Mouse (Mus musculus): ENCODE data around the gene Cbx7. TPM values are rescaled to one million over a fixed set of nuclear protein-coding genes. Genes with fewer than 3 reads are reported as not detected.

Gene Cbx7
- polyA plus RNA-seq, 1 experiment from 2014 or later: 1.7 TPM

DNA sequence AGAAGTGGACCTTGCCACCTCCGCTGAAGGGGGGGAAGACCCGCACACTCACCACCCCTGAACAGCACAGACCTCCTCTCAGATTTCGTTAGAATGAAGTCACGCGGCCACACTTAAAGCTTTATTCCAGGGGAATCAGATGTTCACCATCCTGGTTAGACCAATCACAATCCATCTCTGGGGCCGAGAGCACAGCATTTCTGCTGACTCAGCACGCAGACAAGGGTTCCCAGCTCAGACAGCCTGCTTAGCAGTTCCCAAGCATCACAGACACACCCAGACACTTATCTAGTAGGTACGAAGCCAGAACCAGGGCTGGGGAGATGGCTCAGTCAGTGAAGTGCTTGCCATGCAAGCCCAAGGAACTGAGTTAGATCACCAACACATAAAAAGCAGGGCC is 15.3 kb upstream of the Cbx7 start:
- Histone ChIP-seq H3K9me3 (replicated peaks; ENCODE audit: control insufficient read depth, low read length) (no peaks in the 10 kb centered on the region), H3K4me3 (ENCODE audit: low read length) (no peak overlapping the region), H3K36me3 (ENCODE audit: control insufficient read depth, insufficient read depth) (no peaks in the 10 kb centered on the region), H3K9ac (ENCODE audit: low read length) (no peak overlapping the region), H3K27me3 (ENCODE audit: control insufficient read depth, insufficient read depth, low read length) (0 out of 2 replicates have a peak, but pooled peaks cover 3% of the 10 kb centered on the region), H3K4me2 (ENCODE audit: low read depth, low read length) (no peak overlapping the region), H3K4me1 (ENCODE audit: control insufficient read depth, insufficient read depth, low read length) (no peaks in the 10 kb centered on the region), H3K27ac (ENCODE audit: low read length) (no peak overlapping the region)
- no peak for ATAC-seq (replicated peaks; ENCODE audit: extremely low read depth, insufficient read depth, low FRiP score)
- 70% methylated on average over 8 of the region's 8 CpGs for WGBS

- H3K9ac ChIP-seq (ENCODE audit: low read length): no peak overlapping the region
- no peak for ATAC-seq (replicated peaks; ENCODE audit: extremely low read depth, insufficient read depth, low FRiP score)
- no peak overlapping the region for H3K4me2 ChIP-seq (ENCODE audit: low read depth, low read length)
- 49% methylated on average over 11 of the region's 11 CpGs for WGBS
- H3K4me3 ChIP-seq (ENCODE audit: low read length): no peak overlapping the region
- H3K4me1 ChIP-seq (ENCODE audit: control insufficient read depth, insufficient read depth, low read length): no peaks in the 10 kb centered on the region
- 0 out of 2 replicates have a peak, but pooled peaks cover 3% of the 10 kb centered on the region for H3K27me3 ChIP-seq (ENCODE audit: control insufficient read depth, insufficient read depth, low read length)
- H3K36me3 ChIP-seq (ENCODE audit: control insufficient read depth, insufficient read depth): no peaks in the 10 kb centered on the region
- H3K9me3 ChIP-seq (replicated peaks; ENCODE audit: control insufficient read depth, low read length): no peaks in the 10 kb centered on the region
- no peak overlapping the region for H3K27ac ChIP-seq (ENCODE audit: low read length)
These were observed 14.6 kb upstream of the Cbx7 start for GRCm38 (mm10) chr15:79985471-79985870.

DNA sequence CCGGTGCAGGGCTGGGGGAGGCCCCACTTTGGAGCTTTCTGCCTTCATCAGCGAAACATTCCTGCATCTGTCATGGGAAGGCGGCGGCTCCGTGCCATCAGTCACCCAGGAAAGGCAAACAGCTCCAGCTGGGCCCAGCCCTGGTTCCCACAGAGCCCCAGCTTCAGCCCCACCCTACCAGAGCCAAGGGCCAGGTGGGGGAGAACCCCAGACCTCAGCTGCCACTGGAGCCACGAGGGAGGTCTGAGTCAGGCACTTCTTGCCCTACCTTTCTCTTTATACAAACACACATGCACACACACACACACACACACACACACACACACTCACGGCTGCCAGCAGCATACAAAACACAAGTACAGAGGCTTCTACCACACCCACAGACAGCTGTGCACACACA is 13.2 kb upstream of the Cbx7 start:
- WGBS: 53% methylated on average over 7 of the region's 7 CpGs
- no peak for ATAC-seq (replicated peaks; ENCODE audit: extremely low read depth, insufficient read depth, low FRiP score)
- no peak overlapping the region for H3K27ac ChIP-seq (ENCODE audit: low read length)

GRCm38 (mm10) chr15:79980716-79981115 is 9.8 kb upstream of the Cbx7 start:
- Histone ChIP-seq H3K36me3 (ENCODE audit: control insufficient read depth, insufficient read depth) (no peaks in the 10 kb centered on the region), H3K4me1 (ENCODE audit: control insufficient read depth, insufficient read depth, low read length) (no peaks in the 10 kb centered on the region), H3K27ac (ENCODE audit: low read length) (no peak overlapping the region), H3K9ac (ENCODE audit: low read length) (no peak overlapping the region), H3K4me2 (ENCODE audit: low read depth, low read length) (no peak overlapping the region), H3K27me3 (ENCODE audit: control insufficient read depth, insufficient read depth, low read length) (no peaks in the 10 kb centered on the region), H3K4me3 (ENCODE audit: low read length) (no peak overlapping the region), H3K9me3 (replicated peaks; ENCODE audit: control insufficient read depth, low read length) (no peaks in the 10 kb centered on the region; the same call in 1 of the 2 replicates)
- 65% methylated on average over 11 of the region's 11 CpGs for WGBS
- no peak for ATAC-seq (replicated peaks; ENCODE audit: extremely low read depth, insufficient read depth, low FRiP score)

More for the DNA sequence above, 13.2 kb upstream of the Cbx7 start:
- Histone ChIP-seq H3K9ac (ENCODE audit: low read length) (no peak overlapping the region), H3K4me1 (ENCODE audit: control insufficient read depth, insufficient read depth, low read length) (no peaks in the 10 kb centered on the region), H3K4me3 (ENCODE audit: low read length) (no peak overlapping the region), H3K36me3 (ENCODE audit: control insufficient read depth, insufficient read depth) (no peaks in the 10 kb centered on the region), H3K9me3 (replicated peaks; ENCODE audit: control insufficient read depth, low read length) (no peaks in the 10 kb centered on the region; the same call in 1 of the 2 replicates), H3K27me3 (ENCODE audit: control insufficient read depth, insufficient read depth, low read length) (0 out of 2 replicates have a peak, but pooled peaks cover 3% of the 10 kb centered on the region), H3K4me2 (ENCODE audit: low read depth, low read length) (no peak overlapping the region)

GRCm38 (mm10) chr15:79972186-79972585 is 1.3 kb upstream of the Cbx7 start:
- Histone ChIP-seq H3K4me2 (ENCODE audit: low read depth, low read length) (no peak overlapping the region), H3K4me3 (ENCODE audit: low read length) (no peak overlapping the region), H3K9me3 (replicated peaks; ENCODE audit: control insufficient read depth, low read length) (no peaks in the 10 kb centered on the region), H3K36me3 (ENCODE audit: control insufficient read depth, insufficient read depth) (no peaks in the 10 kb centered on the region), H3K27ac (ENCODE audit: low read length) (no peak overlapping the region), H3K4me1 (ENCODE audit: control insufficient read depth, insufficient read depth, low read length) (no peaks in the 10 kb centered on the region), H3K27me3 (ENCODE audit: control insufficient read depth, insufficient read depth, low read length) (no peaks in the 10 kb centered on the region), H3K9ac (ENCODE audit: low read length) (no peak overlapping the region)
- no peak for ATAC-seq (replicated peaks; ENCODE audit: extremely low read depth, insufficient read depth, low FRiP score)
- 94% methylated on average over 11 of the region's 11 CpGs for WGBS

- no peaks in the 10 kb centered on the region for H3K9me3 ChIP-seq (replicated peaks; ENCODE audit: control insufficient read depth, low read length)
- ATAC-seq (replicated peaks; ENCODE audit: extremely low read depth, insufficient read depth, low FRiP score): no peak
- H3K9ac ChIP-seq (ENCODE audit: low read length): no peak overlapping the region
These were observed 428 bp downstream of the Cbx7 start for GRCm38 (mm10) chr15:79970491-79970890.

DNA sequence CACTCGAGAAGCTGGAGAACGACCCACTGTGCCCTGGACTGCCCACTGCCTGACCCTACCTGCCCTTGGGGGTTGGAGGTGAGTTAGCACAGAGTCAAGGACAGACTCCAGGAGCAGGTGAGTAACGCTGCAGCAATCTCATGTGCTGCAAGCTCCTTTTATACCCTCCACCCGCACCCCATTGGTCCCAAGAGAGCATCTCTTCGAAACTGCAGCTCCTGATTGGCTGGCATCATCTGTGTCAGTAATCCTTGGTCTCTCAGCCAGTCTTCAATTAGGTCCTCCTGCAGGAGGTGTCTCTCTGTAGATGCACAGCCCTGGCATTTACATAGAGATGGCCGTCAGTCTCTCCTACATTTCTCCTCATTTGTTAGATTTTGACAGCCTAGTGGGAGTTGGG is 3.6 kb downstream of the Cbx7 start:
- no peaks in the 10 kb centered on the region for H3K27me3 ChIP-seq (ENCODE audit: control insufficient read depth, insufficient read depth, low read length)
- WGBS: 83% methylated on average over 6 of the region's 6 CpGs
- ATAC-seq (replicated peaks; ENCODE audit: extremely low read depth, insufficient read depth, low FRiP score): no peak

More at GRCm38 (mm10) chr15:79970491-79970890, 428 bp downstream of the Cbx7 start:
- Histone ChIP-seq H3K4me1 (ENCODE audit: control insufficient read depth, insufficient read depth, low read length) (no peaks in the 10 kb centered on the region), H3K36me3 (ENCODE audit: control insufficient read depth, insufficient read depth) (no peaks in the 10 kb centered on the region), H3K27me3 (ENCODE audit: control insufficient read depth, insufficient read depth, low read length) (no peaks in the 10 kb centered on the region), H3K4me2 (ENCODE audit: low read depth, low read length) (no peak overlapping the region), H3K27ac (ENCODE audit: low read length) (no peak overlapping the region), H3K4me3 (ENCODE audit: low read length) (no peak overlapping the region)
- WGBS: 95% methylated on average over 18 of the region's 18 CpGs

GRCm38 (mm10) chr15:79964376-79964775 is 6.5 kb downstream of the Cbx7 start:
- ATAC-seq (replicated peaks; ENCODE audit: extremely low read depth, insufficient read depth, low FRiP score): no peak
- Histone ChIP-seq H3K9ac (ENCODE audit: low read length) (no peak overlapping the region), H3K27ac (ENCODE audit: low read length) (no peak overlapping the region), H3K27me3 (ENCODE audit: control insufficient read depth, insufficient read depth, low read length) (no peaks in the 10 kb centered on the region; the same call in 1 of the 2 replicates), H3K4me1 (ENCODE audit: control insufficient read depth, insufficient read depth, low read length) (no peaks in the 10 kb centered on the region), H3K4me3 (ENCODE audit: low read length) (no peak overlapping the region), H3K4me2 (ENCODE audit: low read depth, low read length) (no peak overlapping the region), H3K9me3 (replicated peaks; ENCODE audit: control insufficient read depth, low read length) (no peaks in the 10 kb centered on the region), H3K36me3 (ENCODE audit: control insufficient read depth, insufficient read depth) (no peaks in the 10 kb centered on the region)
- WGBS: 85% methylated on average over 7 of the region's 7 CpGs

More for the DNA sequence above, 3.6 kb downstream of the Cbx7 start:
- no peaks in the 10 kb centered on the region for H3K36me3 ChIP-seq (ENCODE audit: control insufficient read depth, insufficient read depth)
- no peak overlapping the region for H3K27ac ChIP-seq (ENCODE audit: low read length)
- H3K9ac ChIP-seq (ENCODE audit: low read length): no peak overlapping the region
- no peaks in the 10 kb centered on the region for H3K9me3 ChIP-seq (replicated peaks; ENCODE audit: control insufficient read depth, low read length)
- no peaks in the 10 kb centered on the region for H3K4me1 ChIP-seq (ENCODE audit: control insufficient read depth, insufficient read depth, low read length)
- H3K4me3 ChIP-seq (ENCODE audit: low read length): no peak overlapping the region
- no peak overlapping the region for H3K4me2 ChIP-seq (ENCODE audit: low read depth, low read length)

DNA sequence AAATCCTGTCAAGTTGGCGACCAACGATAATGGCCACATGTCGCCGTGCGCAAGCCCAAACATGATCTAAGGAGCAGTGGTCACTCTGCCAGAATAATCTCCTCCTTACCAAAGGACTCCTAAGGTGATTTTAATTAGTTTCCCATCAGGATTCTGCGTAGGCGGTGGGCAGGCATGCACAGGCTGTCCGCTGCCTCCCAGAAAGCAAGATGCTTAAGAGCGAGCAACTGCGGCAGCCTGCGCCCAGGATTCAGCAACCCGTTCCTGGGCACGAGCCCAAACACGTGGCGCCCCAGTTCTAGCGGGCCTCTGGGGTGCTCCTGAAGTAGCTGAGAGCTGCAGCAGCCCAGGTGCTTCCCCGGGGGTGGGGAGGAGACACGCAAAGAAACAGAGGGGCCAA is 8.3 kb downstream of the Cbx7 start:
- H3K4me2 ChIP-seq (ENCODE audit: low read depth, low read length): no peak overlapping the region
- H3K9ac ChIP-seq (ENCODE audit: low read length): no peak overlapping the region
- H3K27me3 ChIP-seq (ENCODE audit: control insufficient read depth, insufficient read depth, low read length): no peaks in the 10 kb centered on the region; the same call in 1 of the 2 replicates
- no peak overlapping the region for H3K27ac ChIP-seq (ENCODE audit: low read length)
- no peaks in the 10 kb centered on the region for H3K36me3 ChIP-seq (ENCODE audit: control insufficient read depth, insufficient read depth)
- H3K4me1 ChIP-seq (ENCODE audit: control insufficient read depth, insufficient read depth, low read length): no peaks in the 10 kb centered on the region
- WGBS: 87% methylated on average over 18 of the region's 18 CpGs
- no peak overlapping the region for H3K4me3 ChIP-seq (ENCODE audit: low read length)
- ATAC-seq (replicated peaks; ENCODE audit: extremely low read depth, insufficient read depth, low FRiP score): no peak
- no peaks in the 10 kb centered on the region for H3K9me3 ChIP-seq (replicated peaks; ENCODE audit: control insufficient read depth, low read length)

All from heart, embryonic 16.5 days (tissue).